ENCODE assay signal across 8 mouse cellular contexts in genomic region chr6:29178888-29179658, GRCm38 (mm10). TPM values are rescaled to one million over a fixed set of nuclear protein-coding genes. Genes with fewer than 3 reads are reported as not detected.
A peak's percentile ranks its signal among the peaks of the same experiment; 100 is the strongest.
DNase-seq lines count a peak whose midpoint lies in the region; ATAC-seq and TF ChIP-seq lines count a peak whose summit lies in the region.

Prrt4 (minus strand) TSS chr6:29179584.

- intact Hi-C loops in gastrocnemius, postnatal 36 days (cut with DNase I), result no loop called here
- intact Hi-C loops in left cerebral cortex, postnatal 36 days (cut with DNase I), result no loop called here

- TF ChIP-seq CTCF in intestine, postnatal 0 days (IDR thresholded peaks at IDR 0.05; ENCODE audit: low read depth), result no peak

- no peaks in the 10 kb centered on the region for H3K4me1 ChIP-seq in erythroblast, embryonic 14.5 days (ENCODE audit: control insufficient read depth)
- H3K4me1 ChIP-seq in intestine, postnatal 0 days (replicated peaks; ENCODE audit: control insufficient read depth, insufficient read depth, low read length), result no peaks in the 10 kb centered on the region
- peaks cover 7% of the 10 kb centered on the region for H3K4me1 ChIP-seq in midbrain, embryonic 11.5 days (ENCODE audit: control insufficient read depth, insufficient read depth, low read length)
- 0 out of 2 replicates have a peak, but pooled peaks cover 5% of the 10 kb centered on the region for H3K4me1 ChIP-seq in stomach, embryonic 15.5 days

- ATAC-seq in erythroblast, adult 5-6 weeks (replicated peaks; ENCODE audit: low FRiP score, poor library complexity, severe bottlenecking), result no peak
- peak; percentile 50 for ATAC-seq in intestine, postnatal 0 days
- peak; percentile 79 for ATAC-seq in midbrain, embryonic 11.5 days (ENCODE audit: low FRiP score)
- ATAC-seq in stomach, embryonic 15.5 days (ENCODE audit: insufficient read depth, low FRiP score, low read depth), result peak; percentile 70

- peaks cover 82% of the 10 kb centered on the region for H3K27me3 ChIP-seq in erythroblast, embryonic 14.5 days (ENCODE audit: control insufficient read depth)
- H3K27me3 ChIP-seq in intestine, postnatal 0 days (replicated peaks; ENCODE audit: control insufficient read depth, insufficient read depth, low read length), result peaks cover 39% of the 10 kb centered on the region
- peaks cover 14% of the 10 kb centered on the region for H3K27me3 ChIP-seq in midbrain, embryonic 11.5 days (ENCODE audit: control insufficient read depth, insufficient read depth, low read length)
- peaks cover 27% of the 10 kb centered on the region for H3K27me3 ChIP-seq in stomach, embryonic 15.5 days (replicated peaks)

- no peaks in the 10 kb centered on the region for H3K9me3 ChIP-seq in erythroblast, embryonic 14.5 days (ENCODE audit: control insufficient read depth, low read length)
- no peaks in the 10 kb centered on the region for H3K9me3 ChIP-seq in intestine, postnatal 0 days (ENCODE audit: control insufficient read depth)
- no peaks in the 10 kb centered on the region for H3K9me3 ChIP-seq in midbrain, embryonic 11.5 days (ENCODE audit: control insufficient read depth, low read length)
- no peaks in the 10 kb centered on the region for H3K9me3 ChIP-seq in stomach, embryonic 15.5 days

- under 1% methylated on average over 54 of the region's 79 CpGs for WGBS in intestine, postnatal 0 days
- under 1% methylated on average over 70 of the region's 79 CpGs for WGBS in midbrain, embryonic 11.5 days
- WGBS in stomach, embryonic 15.5 days, result 2% methylated on average over 63 of the region's 79 CpGs

- peak within 1 kb of the TSS; percentile 48 for H3K9ac ChIP-seq in intestine, postnatal 0 days (ENCODE audit: low read depth, low read length)
- H3K9ac ChIP-seq in midbrain, embryonic 11.5 days (ENCODE audit: low read length), result peak within 1 kb of the TSS; percentile 77
- peak within 1 kb of the TSS; percentile 17; the same call in 1 of the 2 replicates for H3K9ac ChIP-seq in stomach, embryonic 15.5 days

- no peaks in the 10 kb centered on the region for H3K36me3 ChIP-seq in erythroblast, embryonic 14.5 days (ENCODE audit: control insufficient read depth)
- H3K36me3 ChIP-seq in intestine, postnatal 0 days (ENCODE audit: control insufficient read depth, insufficient read depth), result no peaks in the 10 kb centered on the region
- H3K36me3 ChIP-seq in midbrain, embryonic 11.5 days (ENCODE audit: control insufficient read depth, insufficient read depth, low read length), result no peaks in the 10 kb centered on the region
- no peaks in the 10 kb centered on the region for H3K36me3 ChIP-seq in stomach, embryonic 15.5 days

- DNase-seq in embryo, embryonic 10 days (ENCODE audit: low spot score), result peak; percentile 73
- peak; percentile 37 to 54 for DNase-seq in gastrocnemius, postnatal 36 days
- DNase-seq in left cerebral cortex, postnatal 36 days (ENCODE audit: low spot score in 2 of 2), result peak; percentile 68 to 78
- peak; percentile 96 for DNase-seq in midbrain, embryonic 11.5 days (ENCODE audit: low spot score, missing footprints)

- H3K4me2 ChIP-seq in intestine, postnatal 0 days (replicated peaks; ENCODE audit: low read depth), result peak within 1 kb of the TSS; percentile 98
- peak within 1 kb of the TSS; percentile 87 for H3K4me2 ChIP-seq in midbrain, embryonic 11.5 days
- H3K4me2 ChIP-seq in stomach, embryonic 15.5 days, result peak within 1 kb of the TSS; percentile 82

- no peak within 1 kb of the TSS for H3K27ac ChIP-seq in intestine, postnatal 0 days (ENCODE audit: low read depth, low read length)
- peak within 1 kb of the TSS; percentile 35; the same call in 1 of the 2 replicates for H3K27ac ChIP-seq in midbrain, embryonic 11.5 days (ENCODE audit: low read depth, low read length)
- H3K27ac ChIP-seq in stomach, embryonic 15.5 days, result peak within 1 kb of the TSS; percentile 6; the same call in 1 of the 2 replicates

- peak within 1 kb of the TSS; percentile 16 for H3K4me3 ChIP-seq in erythroblast, embryonic 14.5 days (replicated peaks)
- H3K4me3 ChIP-seq in intestine, postnatal 0 days (ENCODE audit: low read depth, low read length), result peak within 1 kb of the TSS; percentile 52
- H3K4me3 ChIP-seq in midbrain, embryonic 11.5 days (ENCODE audit: low read depth, low read length), result peak within 1 kb of the TSS; percentile 60
- H3K4me3 ChIP-seq in stomach, embryonic 15.5 days (replicated peaks), result peak within 1 kb of the TSS; percentile 48

RNA-seq across cellular contexts. Expression of gene Prrt4, which starts in this region (rescaled TPM):
- 0.02 TPM in 1 of 2 replicates, not detected in the other for polyA plus RNA-seq in erythroblast, embryonic 14.5 days (2012)
- total RNA-seq in erythroblast, adult 5-6 weeks (2015; ENCODE audit: low replicate concordance), result not detected in 2 replicates
- not detected in 2 replicates for total RNA-seq in erythroblast, adult 5-6 weeks (2017; ENCODE audit: low replicate concordance)
- under 1 TPM; 0.43 to 0.54 TPM for total RNA-seq in gastrocnemius, postnatal 36 days (2021)
- 0.23 and 0.29 TPM in 2 replicates for polyA plus RNA-seq in intestine, postnatal 0 days (2015; fragmentation: Nextera tagmentation; extraction: Ambion mirVana)
- 1 to 10 TPM; 2.9 to 3.1 TPM for total RNA-seq in left cerebral cortex, postnatal 36 days (2021)
- polyA plus RNA-seq in midbrain, embryonic 11.5 days (2014; fragmentation: Nextera tagmentation; extraction: Ambion mirVana), result 0.53 and 0.58 TPM in 2 replicates
- 0.58 and 0.68 TPM in 2 replicates for polyA plus RNA-seq in stomach, embryonic 15.5 days (2015; fragmentation: Nextera tagmentation; extraction: Ambion mirVana)

Comparison
In these comparisons a context has a peak if more than half of its experiments do, and no peak if none do; other contexts are left out.
1. Peak in DNase-seq in gastrocnemius, postnatal 36 days; RNA of the gene not detected or under 1 TPM.
2. Peak in ATAC-seq, H3K4me3 ChIP-seq, H3K9ac ChIP-seq and H3K4me2 ChIP-seq in intestine, postnatal 0 days; RNA of the gene not detected or under 1 TPM.
3. Peak in DNase-seq, ATAC-seq, H3K4me3 ChIP-seq, H3K27ac ChIP-seq, H3K9ac ChIP-seq and H3K4me2 ChIP-seq in midbrain, embryonic 11.5 days; RNA of the gene not detected or under 1 TPM.
4. Peak in ATAC-seq, H3K4me3 ChIP-seq, H3K27ac ChIP-seq, H3K9ac ChIP-seq and H3K4me2 ChIP-seq in stomach, embryonic 15.5 days; RNA of the gene not detected or under 1 TPM.
5. DNase-seq: peak in every context shown above with its lines; median percentile 96 in midbrain, embryonic 11.5 days; 73 in embryo, embryonic 10 days; 73 in left cerebral cortex, postnatal 36 days; 46 in gastrocnemius, postnatal 36 days.
6. H3K9ac ChIP-seq: peak in every context shown above with its lines; median percentile 77 in midbrain, embryonic 11.5 days; 48 in intestine, postnatal 0 days; 17 in stomach, embryonic 15.5 days.